Mouse (Mus musculus): ENCODE results near the gene 2310033P09Rik. TPM values are rescaled to one million over a fixed set of nuclear protein-coding genes. Genes with fewer than 3 reads are reported as not detected.

The 2310033P09Rik gene
- polyA plus RNA-seq (2015; fragmentation: Illumina TruSeq; extraction: RNeasy Lipid Tissue Mini Kit (QIAGEN cat#74804); ENCODE audit: low read depth, low replicate concordance), result 18.6 TPM

GRCm38 (mm10) chr11:59208153-59208831 is at the start of gene 2310033P09Rik:
Gene 2310033P09Rik (plus strand): TSS chr11:59208321.

DNA sequence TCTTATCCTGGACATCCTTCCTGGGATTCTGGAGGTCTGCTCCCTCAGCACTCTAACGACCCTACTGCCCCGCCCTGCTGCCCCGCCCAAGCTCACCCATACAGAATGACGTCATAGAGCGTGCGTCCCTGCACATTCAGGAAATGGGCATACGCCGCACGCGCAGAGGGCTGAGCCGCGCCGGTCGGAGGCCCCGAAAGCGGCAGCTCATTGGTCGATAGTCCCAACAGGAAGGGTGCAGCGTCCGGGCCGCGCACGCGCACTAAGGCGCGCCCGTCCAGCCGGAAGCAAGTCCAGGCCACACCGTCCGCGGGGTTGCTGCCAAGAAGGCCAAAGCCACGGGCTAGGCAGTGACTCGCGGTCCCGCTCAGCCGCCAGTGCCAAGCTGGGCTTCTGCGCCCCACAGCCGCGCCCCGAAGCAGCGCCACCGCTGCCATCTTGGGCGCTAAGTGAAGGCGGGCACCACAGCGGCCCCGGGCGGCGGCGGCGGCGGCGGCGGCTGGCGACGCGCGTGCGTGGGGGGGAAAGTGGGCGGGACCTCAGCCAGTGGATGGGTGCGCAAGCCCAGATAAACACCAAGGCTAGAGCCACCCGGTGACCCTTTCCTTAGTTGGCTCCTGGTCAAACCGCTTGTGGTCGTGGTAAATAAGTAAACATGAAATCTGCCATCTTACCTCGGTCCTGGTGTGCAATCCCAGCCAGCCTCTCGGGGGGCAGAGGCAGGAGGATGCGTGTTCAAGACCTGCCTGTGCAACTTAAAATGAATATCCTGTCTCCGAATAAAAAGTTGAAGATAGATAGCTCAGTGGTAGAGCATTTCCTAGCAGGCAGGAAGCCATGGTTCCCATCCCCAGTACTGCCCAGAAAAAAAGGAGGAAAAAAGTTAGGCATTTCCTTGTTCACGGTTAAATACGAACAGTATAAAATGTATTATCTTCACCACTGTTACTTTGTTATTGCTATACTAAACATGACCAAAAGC is 44.6 kb upstream of the 2310033P09Rik start, which contains the start of gene Iba57:
Iba57 (minus strand) TSS at position 485 of the 982 bp plus-strand sequence.

DNA sequence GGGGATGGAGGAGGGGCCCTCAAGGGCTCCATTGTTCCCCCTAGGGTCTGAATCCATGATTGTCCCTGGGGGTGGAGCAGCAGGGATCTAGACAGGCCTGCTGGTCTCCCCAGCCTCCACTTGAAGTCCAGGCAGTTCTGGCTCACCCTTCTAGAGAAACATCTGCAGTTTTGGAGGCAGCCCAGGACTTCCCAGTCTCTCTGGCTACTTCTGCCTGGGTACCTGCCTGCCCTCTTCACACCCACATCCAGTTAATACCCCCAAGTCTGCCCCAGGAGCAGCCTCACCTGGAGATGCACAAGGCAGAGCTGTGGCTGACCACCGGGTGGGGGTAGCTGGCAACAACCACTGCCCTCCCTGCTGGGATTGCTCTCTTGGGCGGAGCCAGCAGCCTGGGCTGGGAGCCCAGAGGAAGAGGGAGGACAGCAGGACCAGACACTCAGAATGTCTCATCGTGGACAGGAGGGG is 25.2 kb upstream of the 2310033P09Rik start, which contains the start of gene Gjc2:
Gjc2 (minus strand) TSS at position 350 of the 468 bp plus-strand sequence.

GRCm38 (mm10) chr11:59192059-59192386 is 16.1 kb upstream of the 2310033P09Rik start, which contains the start of gene Guk1:
Gene Guk1 (minus strand): TSS chr11:59192212.

GRCm38 (mm10) chr11:59202081-59202995 is 5.8 kb upstream of the 2310033P09Rik start, which contains the start of gene Mrpl55:
Gene Mrpl55 (plus strand): TSS chr11:59202486.

DNA sequence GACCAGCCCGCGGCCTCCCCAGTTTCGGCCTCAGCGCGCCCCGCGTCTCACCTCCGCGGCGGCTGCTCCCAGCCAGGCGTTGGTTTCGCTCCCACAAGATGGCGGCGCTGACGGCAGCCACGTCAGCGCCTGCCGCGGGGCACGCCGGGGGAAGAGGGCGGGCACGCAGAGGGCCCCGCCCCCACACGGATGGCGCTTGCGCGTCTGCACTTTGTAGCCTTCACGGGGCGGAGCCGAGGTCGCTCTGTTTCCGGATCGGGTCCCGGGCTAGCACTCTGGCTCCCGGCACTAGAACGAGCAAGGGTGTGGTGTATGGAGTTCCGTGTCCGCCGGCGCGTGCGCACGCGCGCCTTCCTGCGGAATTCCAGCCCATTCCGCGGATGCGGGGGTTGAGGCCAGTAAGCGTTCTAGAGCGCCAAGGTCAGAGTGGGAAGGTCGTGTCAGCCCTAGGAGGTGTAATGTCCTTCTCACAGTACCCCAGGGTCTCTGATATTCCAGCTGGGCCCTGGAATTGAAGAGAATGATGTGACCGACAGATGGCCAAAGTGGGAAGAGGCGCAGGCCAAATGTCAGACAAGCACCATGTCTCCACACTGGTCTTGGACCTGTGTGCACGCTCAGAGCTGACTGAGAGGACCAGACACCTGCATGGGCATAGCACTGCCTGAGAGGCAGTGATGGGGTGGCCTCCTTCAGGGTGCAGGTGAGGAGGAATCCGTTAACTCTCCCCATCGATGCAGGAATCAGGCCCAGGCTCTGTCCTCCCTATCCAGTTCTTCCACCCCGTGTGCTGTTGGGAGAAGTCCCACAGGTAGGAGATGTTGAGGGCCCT is 20.2 kb downstream of the 2310033P09Rik start, which contains the start of gene Arf1:
Arf1 (minus strand) TSS at position 149 of the 832 bp plus-strand sequence.

Other genes with a start within 250 kb of the 2310033P09Rik start
- 17.7 TPM for gene Trim11, start 230.2 kb upstream of the 2310033P09Rik start, polyA plus RNA-seq (2015; fragmentation: Illumina TruSeq; extraction: RNeasy Lipid Tissue Mini Kit (QIAGEN cat#74804); ENCODE audit: low read depth, low replicate concordance)
- 1.5 TPM for gene Obscn, start 71.9 kb upstream of the 2310033P09Rik start, polyA plus RNA-seq (2015; fragmentation: Illumina TruSeq; extraction: RNeasy Lipid Tissue Mini Kit (QIAGEN cat#74804); ENCODE audit: low read depth, low replicate concordance)
- gene Iba57, start 44.6 kb upstream of the 2310033P09Rik start, polyA plus RNA-seq (2015; fragmentation: Illumina TruSeq; extraction: RNeasy Lipid Tissue Mini Kit (QIAGEN cat#74804); ENCODE audit: low read depth, low replicate concordance), result 5.8 TPM
- gene Gjc2, start 25.1 kb upstream of the 2310033P09Rik start, polyA plus RNA-seq (2015; fragmentation: Illumina TruSeq; extraction: RNeasy Lipid Tissue Mini Kit (QIAGEN cat#74804); ENCODE audit: low read depth, low replicate concordance), result 20.0 TPM
- 264 TPM for gene Guk1, start 16.1 kb upstream of the 2310033P09Rik start, polyA plus RNA-seq (2015; fragmentation: Illumina TruSeq; extraction: RNeasy Lipid Tissue Mini Kit (QIAGEN cat#74804); ENCODE audit: low read depth, low replicate concordance)
- gene Mrpl55, start 5.8 kb upstream of the 2310033P09Rik start, polyA plus RNA-seq (2015; fragmentation: Illumina TruSeq; extraction: RNeasy Lipid Tissue Mini Kit (QIAGEN cat#74804); ENCODE audit: low read depth, low replicate concordance), result 71.7 TPM
- 538 TPM for gene Arf1, start 19.9 kb downstream of the 2310033P09Rik start, polyA plus RNA-seq (2015; fragmentation: Illumina TruSeq; extraction: RNeasy Lipid Tissue Mini Kit (QIAGEN cat#74804); ENCODE audit: low read depth, low replicate concordance)
- not detected for gene Wnt3a, start 82.4 kb downstream of the 2310033P09Rik start, polyA plus RNA-seq (2015; fragmentation: Illumina TruSeq; extraction: RNeasy Lipid Tissue Mini Kit (QIAGEN cat#74804); ENCODE audit: low read depth, low replicate concordance)
- gene Wnt9a, start 98.6 kb downstream of the 2310033P09Rik start, polyA plus RNA-seq (2015; fragmentation: Illumina TruSeq; extraction: RNeasy Lipid Tissue Mini Kit (QIAGEN cat#74804); ENCODE audit: low read depth, low replicate concordance), result 9.0 TPM
- not detected for gene Prss38, start 167.3 kb downstream of the 2310033P09Rik start, polyA plus RNA-seq (2015; fragmentation: Illumina TruSeq; extraction: RNeasy Lipid Tissue Mini Kit (QIAGEN cat#74804); ENCODE audit: low read depth, low replicate concordance)
- 16.3 TPM for gene Jmjd4, start 241.7 kb downstream of the 2310033P09Rik start, polyA plus RNA-seq (2015; fragmentation: Illumina TruSeq; extraction: RNeasy Lipid Tissue Mini Kit (QIAGEN cat#74804); ENCODE audit: low read depth, low replicate concordance)
- 477 TPM for gene Snap47, start 242.9 kb downstream of the 2310033P09Rik start, polyA plus RNA-seq (2015; fragmentation: Illumina TruSeq; extraction: RNeasy Lipid Tissue Mini Kit (QIAGEN cat#74804); ENCODE audit: low read depth, low replicate concordance)

Data from brain, adult 10 weeks (tissue).